Mouse (Mus musculus) urinary bladder, postnatal 4 days (tissue): Measurements from ENCODE around the gene Wdr12.
"Not testable (repeated sequence)": the region's sequence is repeated elsewhere in the genome, so short reads cannot be mapped to it uniquely, and the experiment has no call there.

ENCODE experiments used
- DNase-seq, 2 experiments: peaks; one replicate each; pipeline ENCODE4 v3.0.0; 2021 to 2022; ENCODE audit warnings: low spot score in 2 of 2

Gene Wdr12

GRCm38 (mm10) chr1:60098024-60098781 lies at the start of gene Wdr12, which contains the start of gene Carf:
TSS of gene Wdr12 (minus strand) at chr1:60098645.
TSS of gene Carf (plus strand) at chr1:60098247.
- peak; percentile 93 to 96 for DNase-seq

DNA sequence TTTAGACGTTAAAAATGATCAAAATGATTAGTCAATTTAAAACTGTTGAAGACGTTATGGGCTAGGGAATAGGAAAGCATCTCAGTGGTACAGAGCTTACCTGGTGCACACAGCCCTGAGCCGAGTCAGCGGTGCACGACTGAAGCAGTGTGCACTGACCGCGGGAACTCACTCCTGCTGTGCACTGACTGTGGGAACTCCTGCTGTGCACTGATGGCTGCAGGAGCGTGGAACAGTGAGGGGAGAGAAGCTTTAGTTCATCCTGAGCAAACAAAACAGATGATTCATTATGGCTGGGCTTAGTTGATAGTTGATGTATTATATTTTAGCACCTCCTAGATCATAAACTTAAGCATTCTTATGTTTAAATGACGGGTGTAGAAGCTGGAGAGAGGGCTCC lies 38.9 kb upstream of the Wdr12 start:
- DNase-seq = no peak

- DNase-seq = no peak
Observed at GRCm38 (mm10) chr1:60117721-60118455, 19.4 kb upstream of the Wdr12 start.

- no peak for DNase-seq
Observed at GRCm38 (mm10) chr1:60104582-60104981, 6.1 kb upstream of the Wdr12 start.

DNA sequence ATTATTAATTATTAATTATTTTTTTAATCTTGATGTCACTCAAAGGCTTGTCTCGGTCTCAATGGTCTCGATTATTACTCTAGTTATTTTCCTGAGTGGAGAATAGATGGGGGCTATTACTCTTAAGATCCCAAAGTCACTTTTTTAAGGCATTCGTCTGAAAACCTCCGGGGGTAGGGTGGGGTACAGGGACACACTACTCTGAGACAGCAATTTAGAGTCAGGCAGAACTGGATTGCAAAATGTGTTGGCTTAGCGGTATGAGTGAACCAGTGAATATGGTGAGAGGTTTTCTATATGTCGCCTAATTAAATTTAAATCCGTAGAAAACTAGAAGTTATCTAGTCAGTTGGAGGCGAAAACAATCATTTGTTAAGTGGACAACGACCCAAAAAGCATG lies 394 bp upstream of the Wdr12 start:
- DNase-seq = no peak

- peak; percentile 32 to 66 for DNase-seq
Observed at GRCm38 (mm10) chr1:60097277-60098023, 995 bp downstream of the Wdr12 start.

- no peak for DNase-seq
Observed at GRCm38 (mm10) chr1:60096572-60097276, 1.7 kb downstream of the Wdr12 start.

DNA sequence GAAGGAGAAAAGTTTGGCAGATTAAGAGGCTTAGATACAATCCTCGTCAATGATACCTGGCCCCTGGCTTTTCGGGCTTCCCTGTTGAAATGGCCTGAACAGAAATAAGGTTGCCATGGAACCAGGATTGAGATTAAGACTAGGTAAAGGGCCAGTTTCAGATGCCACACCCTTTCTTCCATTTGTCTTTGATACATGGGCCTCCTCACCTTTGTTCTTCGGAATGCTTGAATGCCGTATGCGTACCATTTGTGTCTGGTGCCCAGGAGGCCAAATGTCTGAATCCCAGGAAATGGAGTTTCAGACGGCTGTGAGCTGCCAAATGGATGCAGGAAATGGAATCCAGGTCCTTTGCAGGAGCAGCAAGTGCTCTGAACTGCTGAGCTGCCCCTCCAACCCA lies 22.0 kb downstream of the Wdr12 start:
- DNase-seq = no peak

DNA sequence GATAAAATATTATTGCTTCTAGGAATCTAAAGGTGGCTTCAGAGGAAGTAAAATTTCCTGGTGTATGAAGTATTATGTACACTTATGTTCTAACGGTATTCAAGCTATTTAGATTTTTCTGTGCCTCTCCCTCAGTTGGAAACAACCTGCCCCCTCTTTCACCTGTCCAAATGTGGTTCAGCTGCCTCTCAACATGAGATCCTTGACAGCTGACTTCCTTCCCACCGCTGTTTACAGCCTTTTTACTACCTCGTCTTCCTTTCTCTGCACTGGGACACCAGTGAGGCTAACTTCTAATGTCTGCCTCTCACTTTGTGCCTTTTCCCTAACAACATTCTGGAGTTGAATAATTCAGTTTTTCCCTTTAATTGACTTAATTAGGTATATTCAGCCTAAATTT lies 22.9 kb downstream of the Wdr12 start:
- DNase-seq = no peak

GRCm38 (mm10) chr1:60074935-60075334 lies 23.5 kb downstream of the Wdr12 start:
- DNase-seq = no peak

- DNase-seq = not testable (repeated sequence)
Observed at GRCm38 (mm10) chr1:60070725-60071124, 27.7 kb downstream of the Wdr12 start.

- DNase-seq = no peak
Observed at GRCm38 (mm10) chr1:60056310-60056709, 42.1 kb downstream of the Wdr12 start.

DNA sequence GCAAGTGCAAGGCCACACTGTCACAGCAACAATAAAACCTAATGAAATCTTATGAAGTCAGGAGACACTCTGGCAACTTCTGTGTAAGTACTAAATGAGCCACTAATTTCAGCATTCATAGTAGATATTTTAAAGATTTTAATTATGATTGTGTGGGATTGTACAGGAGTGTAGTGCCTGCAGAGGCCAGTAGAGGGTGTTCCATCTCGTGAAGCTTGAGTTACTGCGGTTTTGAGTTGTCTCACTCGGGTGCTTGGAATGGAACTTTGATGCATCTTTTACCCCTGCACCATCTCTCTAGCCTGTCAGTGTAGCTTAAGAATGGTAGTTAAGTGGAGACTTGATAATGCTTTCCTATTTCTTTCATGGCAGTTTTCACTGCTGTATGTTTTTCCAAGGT lies 43.8 kb downstream of the Wdr12 start:
- no peak for DNase-seq

GRCm38 (mm10) chr1:60047481-60047880 lies 51.0 kb downstream of the Wdr12 start:
- not testable (repeated sequence) for DNase-seq

GRCm38 (mm10) chr1:60044595-60044994 lies 53.9 kb downstream of the Wdr12 start:
- no peak for DNase-seq

GRCm38 (mm10) chr1:60042796-60043469 lies 55.5 kb downstream of the Wdr12 start, which contains the start of gene Ica1l:
TSS of gene Ica1l (minus strand) at chr1:60043184.
- DNase-seq = peak; percentile 49 to 71

- no peak for DNase-seq
Observed at GRCm38 (mm10) chr1:60042398-60042795, 56.0 kb downstream of the Wdr12 start.

GRCm38 (mm10) chr1:60035044-60035443 lies 63.4 kb downstream of the Wdr12 start:
- no peak for DNase-seq
